Mouse (Mus musculus) MEL (cell line): ENCODE measurements around the gene Pcdh9. TPM values are rescaled to one million over a fixed set of nuclear protein-coding genes. Genes with fewer than 3 reads are reported as not detected.

Source experiments
- DNase-seq: peaks from one replicate; pipeline ENCODE4 v3.0.0; 2011; ENCODE audit warnings: low read depth, low spot score
- H3K27ac ChIP-seq: 2 replicates; pipeline ENCODE4 v1.5.1; 2012; ENCODE audit warnings: low read depth, mild to moderate bottlenecking, control low read depth, low read length, moderate library complexity; ENCODE audit not compliant: control insufficient read depth
- H3K27me3 ChIP-seq, 2 experiments: fragments of 150-350 bp in 1 of 2; sonication (generic) in 1 of 2; 2 replicates each; pipeline ENCODE4 v1.6.1; 2012; ENCODE audit warnings: low read length in 2 of 2, mild to moderate bottlenecking in 2 of 2, improper control_type of control experiment in 1 of 2, moderate library complexity in 1 of 2; ENCODE audit not compliant: insufficient read depth in 2 of 2, control insufficient read depth in 1 of 2
- H3K36me3 ChIP-seq, 2 experiments: 2 replicates each; pipeline ENCODE4 v1.6.1; 2012 to 2014; ENCODE audit warnings: low read length in 2 of 2, improper control_type of control experiment in 1 of 2, inconsistent platforms in 1 of 2, mild to moderate bottlenecking in 1 of 2; ENCODE audit not compliant: insufficient read depth in 2 of 2, control insufficient read depth in 1 of 2
- H3K4me1 ChIP-seq, 2 experiments: fragments of 150-350 bp in 1 of 2; sonication (generic) in 1 of 2; 2 replicates each; pipeline ENCODE4 v1.6.1; 2012; ENCODE audit warnings: low read length in 2 of 2, improper control_type of control experiment in 1 of 2, mild to moderate bottlenecking in 1 of 2; ENCODE audit not compliant: insufficient read depth in 2 of 2, control insufficient read depth in 1 of 2
- H3K4me3 ChIP-seq, 2 experiments: fragments of 150-350 bp in 1 of 2; sonication (generic) in 1 of 2; 2 replicates each; pipeline ENCODE4 v1.5.1; 2012; ENCODE audit warnings: low read depth in 2 of 2, low read length in 2 of 2, mild to moderate bottlenecking in 2 of 2, moderate library complexity in 2 of 2, control low read depth in 1 of 2, improper control_type of control experiment in 1 of 2; ENCODE audit not compliant: control insufficient read depth in 1 of 2, insufficient read depth in 1 of 2
- H3K79me2 ChIP-seq: 2 replicates; pipeline ENCODE4 v1.6.1; 2012; ENCODE audit warnings: mild to moderate bottlenecking, low read length, moderate library complexity; ENCODE audit not compliant: control insufficient read depth, poor library complexity, insufficient read depth
- H3K9ac ChIP-seq: 2 replicates; pipeline ENCODE4 v1.6.1; 2012; ENCODE audit warnings: low read depth, mild to moderate bottlenecking, control low read depth, low read length, moderate library complexity; ENCODE audit not compliant: control insufficient read depth, poor library complexity, severe bottlenecking
- H3K9me3 ChIP-seq: fragments of 150-350 bp; sonication (generic); replicated peaks from 2 replicates; pipeline ENCODE4 v1.6.1; 2012; ENCODE audit warnings: mild to moderate bottlenecking, low read length, improper control_type of control experiment, moderate library complexity; ENCODE audit not compliant: insufficient read depth
- BHLHE40 ChIP-seq: IDR thresholded peaks from 2 replicates; pipeline ENCODE4 v1.6.1; 2012; ENCODE audit warnings: low read depth, mild to moderate bottlenecking, inconsistent platforms, low read length, improper control_type of control experiment, borderline replicate concordance
- E2F4 ChIP-seq: IDR thresholded peaks from 2 replicates; pipeline ENCODE4 v1.6.1; 2011; ENCODE audit warnings: low read depth, low read length, improper control_type of control experiment, borderline replicate concordance
- GABPA ChIP-seq: IDR thresholded peaks from 2 replicates; pipeline ENCODE4 v1.6.1; 2012; ENCODE audit warnings: low read depth, mild to moderate bottlenecking, inconsistent platforms, low read length, improper control_type of control experiment, moderate library complexity
- GATA1 ChIP-seq: IDR thresholded peaks from 2 replicates; pipeline ENCODE4 v1.6.1; 2011; ENCODE audit warnings: low read depth, low read length, improper control_type of control experiment
- JUND ChIP-seq: IDR thresholded peaks from 2 replicates; pipeline ENCODE4 v1.6.1; 2011; ENCODE audit warnings: low read depth, mild to moderate bottlenecking, improper control_type of control experiment, low read length
- MAFK ChIP-seq: IDR thresholded peaks from 2 replicates; pipeline ENCODE4 v1.6.1; 2011; ENCODE audit warnings: low read depth, mild to moderate bottlenecking, low read length, improper control_type of control experiment, borderline replicate concordance
- MAX ChIP-seq: IDR thresholded peaks from 2 replicates; pipeline ENCODE4 v1.6.1; 2011; ENCODE audit warnings: low read length, improper control_type of control experiment
- MEF2A ChIP-seq: IDR thresholded peaks from 2 replicates; pipeline ENCODE4 v1.6.1; 2014; ENCODE audit warnings: low read depth, mild to moderate bottlenecking, inconsistent platforms, low read length, improper control_type of control experiment; ENCODE audit not compliant: poor library complexity, insufficient replicate concordance, severe bottlenecking; ENCODE audit errors: extremely low read depth
- MYC ChIP-seq: IDR thresholded peaks from 2 replicates; pipeline ENCODE4 v1.6.1; 2011; ENCODE audit warnings: low read depth, mild to moderate bottlenecking, low read length, improper control_type of control experiment, moderate library complexity
- NRF1 ChIP-seq: IDR thresholded peaks from 2 replicates; pipeline ENCODE4 v1.6.1; 2014; ENCODE audit warnings: low read depth, mild to moderate bottlenecking, inconsistent platforms, low read length, improper control_type of control experiment, moderate library complexity; ENCODE audit not compliant: poor library complexity, insufficient read depth, severe bottlenecking
- POLR2AphosphoS2 ChIP-seq: IDR thresholded peaks from 2 replicates; pipeline ENCODE4 v1.6.1; 2011; ENCODE audit warnings: low read length, improper control_type of control experiment
- RAD21 ChIP-seq: IDR thresholded peaks from 2 replicates; pipeline ENCODE4 v1.6.1; 2011; ENCODE audit warnings: mild to moderate bottlenecking, low read depth, low read length, improper control_type of control experiment
- TAL1 ChIP-seq: IDR thresholded peaks from 2 replicates; pipeline ENCODE4 v1.6.1; 2012; ENCODE audit warnings: mild to moderate bottlenecking, inconsistent platforms, low read length, moderate library complexity, mixed read lengths
- TBP ChIP-seq: IDR thresholded peaks from 2 replicates; pipeline ENCODE4 v1.8.0; 2011; ENCODE audit warnings: low read depth, low read length, improper control_type of control experiment
- UBTF ChIP-seq: IDR thresholded peaks from 2 replicates; pipeline ENCODE4 v1.6.1; 2012; ENCODE audit warnings: low read depth, mild to moderate bottlenecking, inconsistent platforms, low read length, improper control_type of control experiment, moderate library complexity, borderline replicate concordance; ENCODE audit not compliant: insufficient read depth
- USF2 ChIP-seq, 2 experiments: IDR thresholded peaks; 2 replicates each; pipeline ENCODE4 v1.6.1; 2011 to 2012; ENCODE audit warnings: improper control_type of control experiment in 2 of 2, low read length in 2 of 2, borderline replicate concordance in 1 of 2, inconsistent platforms in 1 of 2, low read depth in 1 of 2, mild to moderate bottlenecking in 1 of 2; ENCODE audit not compliant: insufficient read depth in 1 of 2
- ZC3H11A ChIP-seq: IDR thresholded peaks from 2 replicates; pipeline ENCODE4 v1.6.1; 2012; ENCODE audit warnings: low read depth, mild to moderate bottlenecking, inconsistent platforms, low read length, improper control_type of control experiment
- ZKSCAN1 ChIP-seq: IDR thresholded peaks from 2 replicates; pipeline ENCODE4 v1.6.1; 2012; ENCODE audit warnings: low read depth, mild to moderate bottlenecking, inconsistent platforms, low read length, improper control_type of control experiment, moderate library complexity
- ZMIZ1 ChIP-seq: IDR thresholded peaks from 2 replicates; pipeline ENCODE4 v1.6.1; 2012; ENCODE audit warnings: low read depth, mild to moderate bottlenecking, inconsistent platforms, low read length, improper control_type of control experiment, moderate library complexity
- ZNF384 ChIP-seq: IDR thresholded peaks from 2 replicates; pipeline ENCODE4 v1.6.1; 2012; ENCODE audit warnings: low read depth, mild to moderate bottlenecking, inconsistent platforms, low read length, improper control_type of control experiment
- polyA plus RNA-seq, 2 experiments: library from polyadenylated mRNA; stranded (reverse) in 1 of 2; unstranded in 1 of 2; fragments of >175 nt in 1 of 2; fragments of >200 nt in 1 of 2; gene quantifications; 2 replicates each; pipeline versions ENCODE4 v1.2.1 to v1.2.4; 2012; ENCODE audit warnings: low replicate concordance in 2 of 2, low read depth in 1 of 2; ENCODE audit not compliant: insufficient read length in 2 of 2, insufficient read depth in 1 of 2, missing spikeins in 1 of 2
- total RNA-seq: library from RNA; depleted of rRNA; stranded (reverse); fragments of 300-350 nt; gene quantifications from 2 replicates; pipeline ENCODE4 v1.2.3, GENCODE M21; 2012

Pcdh9 gene
- total and polyA plus RNA-seq, 3 experiments = not detected

GRCm38 (mm10) chr14:93083140-93083539 lies 807.3 kb downstream of the Pcdh9 start:
- no peaks in the 10 kb centered on the region for H3K79me2 ChIP-seq
- TF ChIP-seq BHLHE40 (no peak), NRF1 (no peak), MAFK (no peak), GATA1 (no peak), E2F4 (no peak), MEF2A (no peak), TAL1 (no peak), ZKSCAN1 (no peak)
- no peak for DNase-seq
- no peak overlapping the region for H3K9ac ChIP-seq
- H3K4me1 ChIP-seq = no peaks in the 10 kb centered on the region
- no peak overlapping the region for H3K4me3 ChIP-seq
- H3K27ac ChIP-seq = no peak overlapping the region
- no peaks in the 10 kb centered on the region for H3K36me3 ChIP-seq
- no peaks in the 10 kb centered on the region for H3K27me3 ChIP-seq
- H3K9me3 ChIP-seq = no peaks in the 10 kb centered on the region

- H3K79me2 ChIP-seq = no peaks in the 10 kb centered on the region
- no peak overlapping the region for H3K27ac ChIP-seq
- no peaks in the 10 kb centered on the region for H3K27me3 ChIP-seq
- TF ChIP-seq MAX (no peak), GABPA (no peak), MAFK (no peak), POLR2AphosphoS2 (no peak), ZMIZ1 (no peak), BHLHE40 (no peak), MYC (no peak), NRF1 (no peak), ZNF384 (no peak), UBTF (no peak), JUND (no peak), ZC3H11A (no peak), TBP (no peak), RAD21 (no peak), USF2 (IDR thresholded peaks at IDR 0.05; ENCODE audit: borderline replicate concordance in 1 of 2, insufficient read depth in 1 of 2, low read depth in 1 of 2, low read length in 2 of 2) (no peak), TAL1 (no peak)
- no peaks in the 10 kb centered on the region for H3K36me3 ChIP-seq
- no peak for DNase-seq
- H3K4me1 ChIP-seq = no peaks in the 10 kb centered on the region
- no peak overlapping the region for H3K9ac ChIP-seq
- H3K4me3 ChIP-seq = no peak overlapping the region
- no peaks in the 10 kb centered on the region for H3K9me3 ChIP-seq
Observed at GRCm38 (mm10) chr14:93080910-93081309, 809.6 kb downstream of the Pcdh9 start.
